Mouse (Mus musculus): ENCODE results near the gene Actr5.

DNA sequence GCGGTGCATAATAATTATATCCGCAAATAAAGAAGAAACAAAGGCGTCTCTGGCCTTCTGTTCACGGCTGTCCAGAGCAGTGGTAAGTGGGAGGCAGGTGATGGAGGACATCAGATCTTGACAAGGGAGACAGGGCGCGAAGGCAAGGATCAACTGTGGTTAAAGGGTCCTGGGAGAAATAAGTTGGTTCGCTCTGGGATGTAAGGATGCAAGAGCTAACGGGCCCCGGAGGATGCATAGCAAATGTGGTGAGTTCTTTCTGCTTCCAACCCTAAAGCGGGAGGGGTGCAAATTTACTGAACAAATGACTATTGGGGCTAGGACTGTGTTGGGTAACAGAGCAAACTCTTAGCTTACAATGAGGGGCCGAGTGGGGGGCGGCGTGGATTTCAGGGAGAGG lies 9.0 kb upstream of the Actr5 start:
- TF ChIP-seq CTCF (conservative IDR thresholded peaks at IDR 0.05; ENCODE audit: insufficient read depth, insufficient read length, low read depth, low read length) (no peak), POLR2A (IDR thresholded peaks at IDR 0.05; ENCODE audit: low read depth, low read length) (no peak)
